Comparison of ENCODE assay signal across 25 mouse cellular contexts in genomic region chr12:99626147-99626546, GRCm38 (mm10).
DNase-seq lines count a peak whose midpoint lies in the region; ATAC-seq lines count a peak whose summit lies in the region.
"Had no signal": no experiment of that assay in that cellular context is flagged by ENCODE, and none has a peak within 500 bp of the region (broad histone marks: within the 10 kb centered on the region; RNA-seq: fewer than 3 reads in every experiment).

No protein-coding gene starts in this region.

- no peak overlapping the region for H3K9ac ChIP-seq in midbrain, embryonic 15.5 days
- H3K9ac ChIP-seq: embryonic facial prominence, embryonic 13.5 days; embryonic facial prominence, embryonic 15.5 days; forebrain, embryonic 12.5 days had no signal

- no peaks in the 10 kb centered on the region for H3K36me3 ChIP-seq in heart, embryonic 10.5 days
- H3K36me3 ChIP-seq in midbrain, embryonic 15.5 days (replicated peaks), result no peaks in the 10 kb centered on the region
- H3K36me3 ChIP-seq in midbrain, embryonic 10.5 days, result no peaks in the 10 kb centered on the region
- H3K36me3 ChIP-seq: embryonic facial prominence, embryonic 13.5 days; embryonic facial prominence, embryonic 15.5 days; forebrain, embryonic 10.5 days; forebrain, embryonic 12.5 days; G1E had no signal

- no peak overlapping the region for H3K27ac ChIP-seq in heart, embryonic 10.5 days
- H3K27ac ChIP-seq in midbrain, embryonic 15.5 days, result 0 out of 2 replicates have a peak overlapping the region, but pooled peaks have one; percentile 87
- no peak overlapping the region for H3K27ac ChIP-seq in midbrain, embryonic 10.5 days (replicated peaks)
- H3K27ac ChIP-seq: embryonic facial prominence, embryonic 13.5 days; embryonic facial prominence, embryonic 15.5 days; forebrain, embryonic 10.5 days; forebrain, embryonic 12.5 days had no signal

- no peaks in the 10 kb centered on the region for H3K9me3 ChIP-seq in heart, embryonic 10.5 days
- H3K9me3 ChIP-seq in midbrain, embryonic 15.5 days, result no peaks in the 10 kb centered on the region
- H3K9me3 ChIP-seq in midbrain, embryonic 10.5 days (replicated peaks), result no peaks in the 10 kb centered on the region
- H3K9me3 ChIP-seq: embryonic facial prominence, embryonic 13.5 days; embryonic facial prominence, embryonic 15.5 days; forebrain, embryonic 12.5 days had no signal

- peak; percentile 36 for DNase-seq in heart, embryonic 10.5 days (ENCODE audit: low spot score)
- DNase-seq in heart, postnatal 25 days (ENCODE audit: low spot score), result no peak
- no peak for DNase-seq in midbrain, embryonic 10.5 days (ENCODE audit: low spot score)
- peak; percentile 65 for DNase-seq in induced T-regulatory cell, adult 2 months (ENCODE audit: low read depth)
- DNase-seq in cerebellum, adult 8-10 months, result no peak
- DNase-seq: adrenal gland, adult 8-10 months; adrenal gland, postnatal 14 days; adrenal gland, postnatal 36 days; cerebellum, adult 11-12 months; cerebellum, adult 2 months; cerebellum, adult 9-11 months; cerebellum, postnatal 14 days; cerebellum, postnatal 36 days; embryo, embryonic 11 days had no signal

- H3K4me1 ChIP-seq in heart, embryonic 10.5 days, result peaks cover 14% of the 10 kb centered on the region
- peaks cover 21% of the 10 kb centered on the region for H3K4me1 ChIP-seq in midbrain, embryonic 15.5 days
- peaks cover 30% of the 10 kb centered on the region for H3K4me1 ChIP-seq in midbrain, embryonic 10.5 days

- intact Hi-C loops in heart, postnatal 25 days (cut with DNase I), result loop anchor here (5.0 kb wide), 3 partner anchors 206 to 529 kb away; partner anchors contain the start of genes Efcab11 and Tdp1

- H3K4me3 ChIP-seq in heart, embryonic 10.5 days, result no peak overlapping the region
- H3K4me3 ChIP-seq in midbrain, embryonic 15.5 days, result no peak overlapping the region
- no peak overlapping the region for H3K4me3 ChIP-seq in midbrain, embryonic 10.5 days
- H3K4me3 ChIP-seq: embryonic facial prominence, embryonic 13.5 days; embryonic facial prominence, embryonic 15.5 days; erythroblast, embryonic 14.5 days; forebrain, embryonic 12.5 days had no signal

- no peak overlapping the region for H3K4me2 ChIP-seq in midbrain, embryonic 15.5 days

- H3K27me3 ChIP-seq in heart, embryonic 10.5 days (ENCODE audit: insufficient read depth, poor library complexity, severe bottlenecking), result no peaks in the 10 kb centered on the region
- H3K27me3 ChIP-seq in midbrain, embryonic 15.5 days (replicated peaks), result no peaks in the 10 kb centered on the region
- peaks cover 15% of the 10 kb centered on the region for H3K27me3 ChIP-seq in midbrain, embryonic 10.5 days (ENCODE audit: low read depth, poor library complexity, severe bottlenecking)
- H3K27me3 ChIP-seq: embryonic facial prominence, embryonic 15.5 days had no signal

- ATAC-seq in midbrain, embryonic 15.5 days (replicated peaks), result no peak
- ATAC-seq: activated CD4-positive, CD25-positive, alpha-beta regulatory T cell, adult 4 months; forebrain, embryonic 14.5 days; forebrain, embryonic 16.5 days; Patski had no signal

- 82% methylated on average over 4 of the region's 4 CpGs for WGBS in heart, embryonic 10.5 days
- WGBS in midbrain, embryonic 15.5 days, result 86% methylated on average over 4 of the region's 4 CpGs
- WGBS in midbrain, embryonic 10.5 days, result 87% methylated on average over 4 of the region's 4 CpGs

Comparison
In these comparisons a context has a peak if more than half of its experiments do, and no peak if none do; other contexts are left out.
1. DNase-seq: peak in heart, embryonic 10.5 days (single experiment) and induced T-regulatory cell, adult 2 months (single experiment); none in heart, postnatal 25 days (single experiment), midbrain, embryonic 10.5 days (single experiment) and cerebellum, adult 8-10 months (single experiment).